Mouse (Mus musculus) yolk sac, embryonic 10.5 days (tissue): ENCODE measurements around the gene Sin3a.

Experiments
- DNase-seq: peaks from one replicate; pipeline ENCODE4 v3.0.0-alpha.2; 2017; ENCODE audit warnings: low spot score

Sin3a gene

GRCm38 (mm10) chr9:57137777-57138176, 65.9 kb downstream of the Sin3a start:
- DNase-seq: no peak

DNA sequence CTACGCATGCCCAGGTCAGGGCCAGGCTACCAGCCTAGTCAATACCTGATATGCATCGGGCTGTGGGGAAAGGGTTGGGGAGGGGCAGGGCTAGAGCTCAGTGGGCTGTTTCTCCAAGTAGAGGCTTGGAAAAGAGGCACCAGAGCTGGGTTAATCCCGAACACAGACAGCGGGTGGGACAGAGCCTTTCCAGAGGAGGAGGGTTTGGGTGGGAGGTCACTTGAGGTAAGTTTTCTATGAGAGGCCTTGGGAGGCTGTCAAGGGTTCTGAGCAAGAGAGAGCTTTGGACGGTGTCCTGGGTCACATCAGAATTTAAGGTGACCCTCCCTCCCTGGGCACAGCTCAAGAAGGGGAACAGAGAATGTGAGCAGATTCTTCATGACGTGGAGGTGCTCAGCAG, 66.7 kb downstream of the Sin3a start:
- DNase-seq: no peak

DNA sequence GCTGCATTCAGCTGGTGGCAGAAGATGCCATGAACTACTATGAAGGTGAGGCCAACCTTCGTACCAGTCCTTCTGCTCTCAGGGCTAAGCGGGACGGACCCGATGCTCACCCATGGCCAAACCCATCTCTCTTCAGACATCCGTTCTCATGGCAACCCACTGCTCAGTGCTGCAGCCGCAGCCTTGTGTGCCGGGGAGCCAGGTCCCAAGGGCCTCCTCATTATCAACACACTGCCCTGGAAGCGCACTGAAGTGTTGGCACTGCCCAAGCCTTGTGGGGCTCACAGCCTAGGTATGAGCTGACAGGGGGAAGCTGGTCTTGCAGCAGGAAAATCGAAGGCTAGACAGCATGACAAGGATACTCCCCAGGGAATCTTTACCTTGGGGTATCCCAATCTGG, 67.3 kb downstream of the Sin3a start:
- DNase-seq: no peak

- DNase-seq: no peak
Measured at GRCm38 (mm10) chr9:57139571-57139970, 67.7 kb downstream of the Sin3a start.

- DNase-seq: no peak
Measured at GRCm38 (mm10) chr9:57141417-57142353, 69.8 kb downstream of the Sin3a start.

GRCm38 (mm10) chr9:57143212-57143611, 71.4 kb downstream of the Sin3a start:
- DNase-seq: no peak

GRCm38 (mm10) chr9:57144830-57145229, 73.0 kb downstream of the Sin3a start:
- DNase-seq: no peak

DNA sequence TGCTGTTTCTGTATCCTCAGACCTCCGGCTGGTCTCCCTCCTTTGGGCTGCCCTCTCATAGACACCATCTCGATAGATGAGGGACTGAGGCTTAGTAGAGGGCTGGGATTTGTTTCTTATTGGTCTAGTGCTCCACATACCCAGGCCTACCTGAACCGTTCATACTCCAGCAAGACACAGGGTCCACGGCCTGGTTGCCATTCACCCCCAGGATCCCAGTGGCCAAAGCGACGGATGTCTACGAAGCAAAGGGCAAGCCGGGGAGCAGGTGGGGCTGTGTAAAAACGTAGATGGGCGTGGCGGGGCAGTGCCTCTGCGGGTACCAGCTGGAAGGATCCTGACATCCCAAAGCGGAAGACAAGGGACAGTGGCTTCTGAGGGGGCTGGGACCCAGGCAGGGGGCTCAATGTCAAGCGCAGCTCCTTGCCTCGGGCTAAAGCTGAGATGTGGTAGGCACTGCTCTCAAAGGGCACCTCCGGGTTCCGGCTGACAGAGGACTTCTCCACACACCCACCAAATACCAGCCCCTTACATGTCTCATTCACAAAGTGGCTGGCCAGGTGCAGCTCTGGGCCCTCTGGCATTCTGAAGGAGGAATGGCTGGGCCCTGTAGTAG, 74.7 kb downstream of the Sin3a start:
- DNase-seq: no peak

- DNase-seq: peak; percentile 40
Measured at GRCm38 (mm10) chr9:57147205-57148143, 75.6 kb downstream of the Sin3a start.

DNA sequence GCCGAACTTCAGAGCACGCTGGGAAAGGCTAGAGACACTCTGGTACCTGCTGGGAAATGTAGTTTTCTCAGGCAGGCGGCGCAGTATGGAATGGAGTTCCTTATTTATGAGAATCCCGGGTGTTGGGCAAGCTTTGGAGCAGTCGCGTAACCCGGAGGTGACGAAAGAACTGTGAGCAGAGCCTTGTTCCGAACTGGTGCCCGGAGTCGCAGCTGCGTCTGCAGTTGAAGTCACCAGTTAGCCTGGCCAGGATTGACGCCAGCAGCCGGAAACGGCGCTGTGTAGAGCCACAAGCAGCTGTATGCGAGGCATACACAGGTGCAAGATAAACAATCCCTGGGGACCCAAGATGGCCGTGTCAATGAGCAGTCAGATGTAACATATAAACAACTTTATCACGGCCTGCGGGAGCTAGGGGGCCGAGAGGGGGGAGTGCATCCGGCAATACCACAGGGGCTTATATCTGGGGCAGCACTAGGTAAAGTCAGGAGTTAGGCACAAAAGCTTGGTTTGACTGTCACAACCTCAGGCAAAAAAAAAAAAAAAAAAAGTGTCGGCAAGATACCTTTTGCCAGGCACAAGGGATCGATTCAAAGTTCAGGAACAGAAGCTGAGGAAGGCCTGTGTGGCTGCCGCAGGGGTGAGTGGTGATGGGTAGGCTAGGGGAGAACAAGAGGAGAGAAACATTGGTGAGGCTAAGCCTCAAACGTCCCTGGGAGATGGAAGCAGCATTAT, 76.5 kb downstream of the Sin3a start, which contains the start of gene Neil1:
TSS of gene Neil1 (minus strand) at position 162 of the 735 bp plus-strand sequence.
- DNase-seq: peak; percentile 91

DNA sequence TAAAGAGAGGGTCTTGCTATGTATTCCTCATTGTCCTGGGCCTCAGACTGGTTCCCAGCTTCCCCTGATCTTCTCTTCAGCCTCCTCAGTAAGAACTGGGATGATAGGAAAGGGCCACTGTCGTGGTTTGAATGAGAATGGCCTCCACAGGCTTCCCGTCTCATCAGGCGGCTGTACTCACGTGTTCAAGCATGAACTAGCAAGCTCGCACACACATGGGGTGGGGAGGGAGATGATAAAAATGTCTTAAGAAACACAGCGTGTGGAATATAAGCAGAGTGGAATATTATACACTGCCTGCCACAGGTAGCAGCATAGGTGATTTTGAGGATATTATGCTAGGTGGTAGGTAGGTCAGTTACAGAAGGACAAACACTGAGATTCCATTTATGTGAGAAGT, 77.2 kb downstream of the Sin3a start:
- DNase-seq: no peak

GRCm38 (mm10) chr9:57150192-57150591, 78.4 kb downstream of the Sin3a start:
- DNase-seq: no peak

DNA sequence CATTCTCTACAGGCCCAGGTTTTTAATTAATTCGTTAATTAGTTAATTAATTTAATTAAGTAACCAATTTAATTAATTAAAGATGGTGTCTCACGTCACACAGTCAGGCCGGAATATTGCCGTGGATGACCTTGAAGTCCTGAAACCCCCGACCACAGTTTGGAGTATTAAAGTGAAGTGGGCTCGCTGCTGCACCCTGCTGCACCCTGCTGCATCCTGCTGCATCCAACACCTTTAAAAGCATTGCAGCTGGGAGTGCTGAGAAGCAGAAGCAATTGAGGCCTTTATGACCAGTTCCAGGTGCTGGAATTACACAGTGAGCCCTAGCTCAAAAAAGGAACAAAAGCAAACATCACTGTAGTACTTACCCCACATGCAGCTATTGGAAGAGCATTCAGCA, 80.5 kb downstream of the Sin3a start:
- no peak for DNase-seq

GRCm38 (mm10) chr9:57156383-57156782, 84.5 kb downstream of the Sin3a start:
- no peak for DNase-seq

DNA sequence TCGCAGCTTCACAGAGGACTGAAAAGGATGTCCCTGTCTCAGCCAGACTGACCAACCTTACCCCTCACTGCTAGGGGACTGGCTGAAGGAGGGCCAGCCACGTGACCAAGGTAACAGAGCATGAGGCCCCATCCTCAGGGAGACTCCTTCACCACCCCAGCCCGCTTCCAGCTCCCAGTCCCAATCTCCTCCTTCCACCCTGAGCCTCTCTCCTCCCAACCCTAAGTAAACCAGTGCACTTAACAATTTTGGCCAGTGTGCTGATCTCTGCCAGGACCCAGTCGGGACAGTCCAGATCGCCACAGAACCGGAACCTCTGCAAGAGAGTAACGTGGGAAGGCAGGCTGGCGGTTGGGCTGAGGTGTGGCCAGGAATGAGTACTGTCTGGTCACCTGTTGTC, 85.0 kb downstream of the Sin3a start:
- DNase-seq: no peak

DNA sequence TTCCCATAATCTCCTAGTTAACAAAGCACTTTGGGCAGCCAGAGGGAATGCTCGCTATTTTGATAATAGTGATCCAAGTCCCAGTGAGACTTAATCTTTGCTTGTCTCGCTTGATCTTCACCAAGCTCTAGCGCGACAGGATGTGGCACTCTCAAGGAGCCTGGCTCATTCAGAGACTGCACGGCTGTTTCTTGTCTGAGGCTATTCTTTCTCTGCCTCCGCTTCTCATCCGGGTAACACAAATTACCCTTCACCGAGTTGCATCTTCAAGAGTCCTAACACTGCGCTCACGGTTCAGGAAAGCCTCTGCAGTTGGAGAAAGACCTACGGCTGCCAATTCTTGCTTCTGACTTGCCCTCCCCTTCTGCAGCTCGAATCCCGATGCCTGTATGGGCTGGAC, 85.7 kb downstream of the Sin3a start:
- DNase-seq: no peak

DNA sequence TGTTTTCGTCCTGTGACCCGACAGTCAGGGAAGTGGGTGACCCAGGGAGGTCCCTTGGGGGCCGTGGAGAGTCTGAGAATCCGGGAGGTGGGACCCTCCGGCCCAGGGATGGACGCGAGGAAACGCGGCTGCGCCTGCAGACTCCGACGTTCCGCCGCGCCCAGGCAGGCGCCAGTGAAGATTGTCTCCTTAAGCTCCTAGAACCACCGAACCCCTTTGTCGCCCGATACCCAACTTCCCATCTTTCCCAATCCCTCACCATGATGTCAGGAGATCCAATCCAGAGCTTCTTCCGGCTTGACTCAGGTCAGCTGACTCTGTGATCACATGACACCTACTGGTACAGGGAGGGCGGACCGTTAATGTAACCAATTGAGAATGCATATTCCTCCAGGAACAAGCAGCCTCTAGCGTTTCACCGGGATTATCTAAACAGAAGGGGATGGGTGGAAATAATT, 86.2 kb downstream of the Sin3a start, which contains the start of gene Commd4:
TSS of gene Commd4 (minus strand) at position 319 of the 458 bp plus-strand sequence.
- peak; percentile 91 for DNase-seq

GRCm38 (mm10) chr9:57158506-57158905, 86.7 kb downstream of the Sin3a start:
- DNase-seq: no peak

- peak; percentile 61 for DNase-seq
Measured at GRCm38 (mm10) chr9:57162496-57162895, 90.7 kb downstream of the Sin3a start.

DNA sequence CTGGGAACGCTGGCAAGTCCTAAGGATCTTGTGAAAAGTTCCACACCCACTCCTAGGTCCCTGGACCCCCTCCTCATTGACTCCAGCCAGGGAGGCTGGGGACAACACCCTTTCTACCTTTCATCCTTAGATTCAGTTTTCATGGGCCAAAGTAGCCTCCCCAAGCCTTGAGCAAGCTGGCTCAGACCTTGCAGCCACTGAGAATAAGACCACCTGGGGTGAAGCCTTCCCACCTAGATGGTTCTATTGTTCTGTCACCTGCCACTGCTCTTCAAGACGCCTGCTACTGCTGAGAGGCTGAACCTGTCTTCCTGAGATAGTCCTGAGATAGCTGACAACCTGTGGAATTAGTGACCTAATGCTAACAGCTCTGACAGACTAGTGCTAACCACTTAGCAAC, 91.3 kb downstream of the Sin3a start:
- DNase-seq: no peak

DNA sequence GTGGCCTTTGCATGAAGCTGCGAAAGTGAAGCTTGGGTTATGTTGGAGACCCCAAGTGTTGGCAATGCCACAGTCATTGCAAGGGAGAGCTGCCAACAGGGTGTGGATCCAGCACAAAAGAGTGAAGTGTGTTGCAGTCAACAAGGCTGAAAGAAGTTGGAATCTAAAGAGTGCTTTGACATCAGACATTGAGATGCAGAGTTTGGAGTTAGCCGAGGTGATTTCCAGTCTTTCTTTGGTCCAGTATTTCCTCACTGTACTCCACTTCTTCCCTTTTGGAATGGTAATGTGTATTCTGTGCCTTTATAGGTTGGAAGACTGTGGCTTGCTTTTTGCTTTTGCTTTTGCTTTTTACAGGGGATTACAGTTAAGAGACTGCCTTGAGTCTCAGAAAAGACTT, 94.3 kb downstream of the Sin3a start:
- DNase-seq: no peak
